Mouse (Mus musculus) left cerebral cortex, postnatal 25 days (tissue): Measurements from ENCODE around the gene Bmp8b. TPM values are rescaled to one million over a fixed set of nuclear protein-coding genes. Genes with fewer than 3 reads are reported as not detected.
A peak's percentile ranks its signal among the peaks of the same experiment; 100 is the strongest.
"Not testable (repeated sequence)": the region's sequence is repeated elsewhere in the genome, so short reads cannot be mapped to it uniquely, and the experiment has no call there.

ENCODE experiments used
- DNase-seq, 2 experiments: peaks; one replicate each; pipeline ENCODE4 v3.0.0; 2022; ENCODE audit warnings: low spot score in 2 of 2, mixed read lengths in 1 of 2
- intact Hi-C: fragments of 180-260 bp; cut with DNase I; formaldehyde crosslinking; loops from one replicate; pipeline ENCODE4 v1.15.1; 2025
- total RNA-seq, 2 experiments: library from RNA; stranded (reverse); gene quantifications; 2 replicates each; pipeline ENCODE4 v1.2.3; 2021

Gene Bmp8b
- total RNA-seq: under 1 TPM in 1 of 2 experiments, not detected in 1; 0.27 TPM

- intact Hi-C loops: no loop called here
- no peak for DNase-seq
Measured at GRCm38 (mm10) chr4:123104651-123105450, at the start of gene Bmp8b. TSS of gene Bmp8b (plus strand) at chr4:123105165.

- intact Hi-C loops: no loop called here
- no peak for DNase-seq
Measured at GRCm38 (mm10) chr4:123056560-123057109, 48.3 kb upstream of the Bmp8b start.

GRCm38 (mm10) chr4:123057957-123058356 is 47.0 kb upstream of the Bmp8b start:
- intact Hi-C loops: no loop called here
- no peak for DNase-seq

- DNase-seq: no peak
- intact Hi-C loops: no loop called here
Measured at GRCm38 (mm10) chr4:123061744-123062143, 43.2 kb upstream of the Bmp8b start.

- intact Hi-C loops: no loop called here
- DNase-seq: no peak
Measured at GRCm38 (mm10) chr4:123068646-123069045, 36.3 kb upstream of the Bmp8b start.

- intact Hi-C loops: no loop called here
- DNase-seq: no peak
Measured at GRCm38 (mm10) chr4:123071266-123071966, 33.5 kb upstream of the Bmp8b start.

- no peak for DNase-seq
- intact Hi-C loops: no loop called here
Measured at GRCm38 (mm10) chr4:123076928-123077327, 28.0 kb upstream of the Bmp8b start.

- DNase-seq: no peak
- intact Hi-C loops: no loop called here
Measured at GRCm38 (mm10) chr4:123078231-123078630, 26.7 kb upstream of the Bmp8b start.

- intact Hi-C loops: loop anchor here (5.0 kb wide), 2 partner anchors 183 to 273 kb away; no protein-coding TSS in a partner anchor
Measured at GRCm38 (mm10) chr4:123080791-123081190, 24.2 kb upstream of the Bmp8b start.

GRCm38 (mm10) chr4:123082283-123083163 is 22.4 kb upstream of the Bmp8b start:
- DNase-seq: peak; percentile 68 to 70
- intact Hi-C loops: loop anchor here (1.0 to 5.0 kb wide), 4 partner anchors 87 to 275 kb away; partner anchors contain the start of gene Mycl

More at GRCm38 (mm10) chr4:123080791-123081190, 24.2 kb upstream of the Bmp8b start:
- DNase-seq: peak in 1 of 2 experiments; percentile 75

GRCm38 (mm10) chr4:123083323-123083902 is 21.6 kb upstream of the Bmp8b start:
- intact Hi-C loops: loop anchor here (1.0 to 5.0 kb wide), 4 partner anchors 88 to 276 kb away; partner anchors contain the start of gene Mycl
- no peak for DNase-seq

- no peak for DNase-seq
- intact Hi-C loops: no loop called here
Measured at GRCm38 (mm10) chr4:123085290-123085689, 19.7 kb upstream of the Bmp8b start.

- no peak for DNase-seq
- intact Hi-C loops: no loop called here
Measured at GRCm38 (mm10) chr4:123086381-123086780, 18.6 kb upstream of the Bmp8b start.

- DNase-seq: no peak
- intact Hi-C loops: no loop called here
Measured at GRCm38 (mm10) chr4:123092621-123093020, 12.3 kb upstream of the Bmp8b start.

- no peak for DNase-seq
- intact Hi-C loops: no loop called here
Measured at GRCm38 (mm10) chr4:123093064-123093776, 11.7 kb upstream of the Bmp8b start.

- no peak for DNase-seq
- intact Hi-C loops: no loop called here
Measured at GRCm38 (mm10) chr4:123093869-123094268, 11.1 kb upstream of the Bmp8b start.

- DNase-seq: no peak
- intact Hi-C loops: no loop called here
Measured at GRCm38 (mm10) chr4:123105451-123105790, 456 bp downstream of the Bmp8b start.

GRCm38 (mm10) chr4:123105929-123106328 is 964 bp downstream of the Bmp8b start:
- DNase-seq, intact Hi-C loops: not testable (repeated sequence)

- no peak for DNase-seq
- intact Hi-C loops: no loop called here
Measured at GRCm38 (mm10) chr4:123106864-123107263, 1.9 kb downstream of the Bmp8b start.
